Mouse (Mus musculus): ENCODE results near the gene Nt5e. TPM values are rescaled to one million over a fixed set of nuclear protein-coding genes. Genes with fewer than 3 reads are reported as not detected.

The Nt5e gene
- polyA plus RNA-seq, 1 experiment from 2014 or later = 0.36 TPM

Other genes starting within 250 kb of the Nt5e start
- 24.2 and 31.8 TPM in 2 replicates for gene Snx14, start 111.8 kb downstream of the Nt5e start, polyA plus RNA-seq (2014; fragmentation: Nextera tagmentation; extraction: Ambion mirVana)
- 1.3 TPM in 1 of 2 replicates, not detected in the other for gene Gm20537, start 129.4 kb downstream of the Nt5e start, polyA plus RNA-seq (2014; fragmentation: Nextera tagmentation; extraction: Ambion mirVana)
- gene Syncrip, start 155.4 kb downstream of the Nt5e start, polyA plus RNA-seq (2014; fragmentation: Nextera tagmentation; extraction: Ambion mirVana) = 85.3 and 117 TPM in 2 replicates
- gene Zfp949, start 220.8 kb downstream of the Nt5e start, polyA plus RNA-seq (2014; fragmentation: Nextera tagmentation; extraction: Ambion mirVana) = 16.5 and 20.2 TPM in 2 replicates

All from midbrain, embryonic 14.5 days (tissue).